Comparison of ENCODE assay signal across 16 mouse cellular contexts in genomic region chr17:56826718-56827117, GRCm38 (mm10). TPM values are rescaled to one million over a fixed set of nuclear protein-coding genes. Genes with fewer than 3 reads are reported as not detected.
DNase-seq lines count a peak whose midpoint lies in the region; ATAC-seq and TF ChIP-seq lines count a peak whose summit lies in the region.
"Had no signal": no experiment of that assay in that cellular context is flagged by ENCODE, and none has a peak within 500 bp of the region (broad histone marks: within the 10 kb centered on the region; RNA-seq: fewer than 3 reads in every experiment).

No protein-coding gene starts in this region.

- no peaks in the 10 kb centered on the region for H3K9me3 ChIP-seq in lung, postnatal 0 days (ENCODE audit: low read length)
- H3K9me3 ChIP-seq in intestine, embryonic 15.5 days, result no peaks in the 10 kb centered on the region
- no peaks in the 10 kb centered on the region for H3K9me3 ChIP-seq in heart, embryonic 12.5 days (replicated peaks)
- H3K9me3 ChIP-seq: hindbrain, embryonic 10.5 days; neural tube, embryonic 13.5 days had no signal

- H3K36me3 ChIP-seq in lung, postnatal 0 days (ENCODE audit: insufficient read depth, low read length), result no peaks in the 10 kb centered on the region
- H3K36me3 ChIP-seq in intestine, embryonic 15.5 days, result no peaks in the 10 kb centered on the region
- no peaks in the 10 kb centered on the region for H3K36me3 ChIP-seq in heart, embryonic 12.5 days
- H3K36me3 ChIP-seq: neural tube, embryonic 13.5 days had no signal

- TF ChIP-seq CTCF in lung, postnatal 0 days (IDR thresholded peaks at IDR 0.05), result no peak
- no peak for TF ChIP-seq CTCF in lung, adult 2 months (IDR thresholded peaks at IDR 0.05; ENCODE audit: insufficient read depth, low read length)

- no peak overlapping the region for H3K9ac ChIP-seq in lung, postnatal 0 days (replicated peaks; ENCODE audit: low read depth)
- H3K9ac ChIP-seq in intestine, embryonic 15.5 days, result no peak overlapping the region
- H3K9ac ChIP-seq in heart, embryonic 12.5 days, result no peak overlapping the region
- H3K9ac ChIP-seq: neural tube, embryonic 13.5 days had no signal

- peak; percentile 6 for ATAC-seq in lung, postnatal 0 days
- peak; percentile 24; the same call in 1 of the 2 replicates for ATAC-seq in intestine, embryonic 15.5 days
- no peak for ATAC-seq in inflammation-experienced regulatory T-cells, adult 6 months
- ATAC-seq in heart, embryonic 12.5 days (ENCODE audit: insufficient number of reproducible peaks, low FRiP score), result no peak

- 56% methylated on average over 2 of the region's 2 CpGs for WGBS in lung, postnatal 0 days
- WGBS in lung, adult 2 months, result 83% methylated on average over 2 of the region's 2 CpGs
- 75% methylated on average over 2 of the region's 2 CpGs for WGBS in intestine, embryonic 15.5 days
- WGBS in heart, embryonic 12.5 days, result 79% methylated on average over 2 of the region's 2 CpGs

- no peak overlapping the region for H3K4me3 ChIP-seq in lung, postnatal 0 days (ENCODE audit: low read depth, low read length)
- no peak overlapping the region for H3K4me3 ChIP-seq in lung, adult 2 months (replicated peaks; ENCODE audit: extremely low read depth, low read depth, low read length)
- no peak overlapping the region for H3K4me3 ChIP-seq in intestine, embryonic 15.5 days (replicated peaks)
- H3K4me3 ChIP-seq in heart, embryonic 12.5 days, result no peak overlapping the region
- H3K4me3 ChIP-seq: hindbrain, embryonic 10.5 days; layer of hippocampus, adult 2 months; neural tube, embryonic 13.5 days had no signal

- H3K4me1 ChIP-seq in lung, postnatal 0 days (ENCODE audit: insufficient read depth, low read depth, low read length), result peaks cover 5% of the 10 kb centered on the region; the same call in 1 of the 2 replicates
- H3K4me1 ChIP-seq in lung, adult 2 months (ENCODE audit: control insufficient read depth, insufficient read depth, low read length), result no peaks in the 10 kb centered on the region
- 0 out of 2 replicates have a peak, but pooled peaks cover 15% of the 10 kb centered on the region for H3K4me1 ChIP-seq in intestine, embryonic 15.5 days (replicated peaks)
- peaks cover 9% of the 10 kb centered on the region; the same call in 1 of the 2 replicates for H3K4me1 ChIP-seq in heart, embryonic 12.5 days (replicated peaks)

- no peak overlapping the region for H3K27ac ChIP-seq in lung, postnatal 0 days (ENCODE audit: low read length)
- no peak overlapping the region for H3K27ac ChIP-seq in intestine, embryonic 15.5 days
- H3K27ac ChIP-seq in heart, embryonic 12.5 days (ENCODE audit: poor library complexity, severe bottlenecking), result no peak overlapping the region
- H3K27ac ChIP-seq: hindbrain, embryonic 10.5 days; layer of hippocampus, adult 2 months; neural tube, embryonic 13.5 days had no signal

- TF ChIP-seq POLR2A in lung, adult 2 months (IDR thresholded peaks at IDR 0.05; ENCODE audit: borderline replicate concordance, extremely low read depth, low read depth, low read length), result no peak

- DNase-seq in lung, postnatal 0 days (ENCODE audit: low spot score), result peak; percentile 75
- no peak for DNase-seq in lung, adult 2 months
- peak; percentile 73 for DNase-seq in brain, adult 2 months (ENCODE audit: low read depth, low spot score)
- DNase-seq in naive thymus-derived CD4-positive, alpha-beta T cell, adult 2 months (ENCODE audit: low read depth), result peak; percentile 34
- DNase-seq in thymus, postnatal 14 days, result no peak
- DNase-seq: heart, adult 11 months; kidney, adult 8-10 months; right cerebral cortex, postnatal 14 days had no signal

- no peaks in the 10 kb centered on the region for H3K27me3 ChIP-seq in lung, postnatal 0 days (replicated peaks; ENCODE audit: insufficient read depth, low read length)
- no peaks in the 10 kb centered on the region for H3K27me3 ChIP-seq in intestine, embryonic 15.5 days (replicated peaks)
- H3K27me3 ChIP-seq in heart, embryonic 12.5 days (replicated peaks), result peaks cover 14% of the 10 kb centered on the region

- no peak overlapping the region for H3K4me2 ChIP-seq in lung, postnatal 0 days (replicated peaks; ENCODE audit: low read depth, low read length)
- H3K4me2 ChIP-seq in intestine, embryonic 15.5 days (replicated peaks), result no peak overlapping the region
- H3K4me2 ChIP-seq in heart, embryonic 12.5 days, result no peak overlapping the region
- H3K4me2 ChIP-seq: neural tube, embryonic 13.5 days had no signal

- TF ChIP-seq EP300 in lung, postnatal 0 days (IDR thresholded peaks at IDR 0.05), result peak; percentile 38; the same call in 1 of the 2 replicates

RNA-seq across cellular contexts. Expression of gene Rfx2, which starts 4.1 kb away (rescaled TPM):
- 5.9 and 6.6 TPM in 2 replicates for polyA plus RNA-seq in lung, postnatal 0 days (2015; fragmentation: Nextera tagmentation; extraction: Ambion mirVana)
- polyA plus RNA-seq in lung, adult 2 months (2012; rRNA removed), result 24.1 and 27.2 TPM in 2 replicates
- polyA plus RNA-seq in intestine, embryonic 15.5 days (2015; fragmentation: Nextera tagmentation; extraction: Ambion mirVana), result 3.1 and 4.4 TPM in 2 replicates
- polyA plus RNA-seq in inflammation-experienced regulatory T-cells, adult 6 months (2017; shearing (Covaris generic)), result 1 to 10 TPM in 2 of 3 experiments, under 1 TPM in 1; 0.62 to 3.3 (median 1.5) TPM
- polyA plus RNA-seq in heart, embryonic 12.5 days (2016; fragmentation: Nextera tagmentation; extraction: Ambion mirVana), result 3.8 and 4.4 TPM in 2 replicates

RNA-seq across cellular contexts. Expression of gene Acsbg2, which starts 47.5 kb away (rescaled TPM):
- polyA plus RNA-seq in lung, postnatal 0 days (2015; fragmentation: Nextera tagmentation; extraction: Ambion mirVana), result not detected in 2 replicates
- not detected in 2 replicates for polyA plus RNA-seq in lung, adult 2 months (2012; rRNA removed)
- not detected in 2 replicates for polyA plus RNA-seq in intestine, embryonic 15.5 days (2015; fragmentation: Nextera tagmentation; extraction: Ambion mirVana)
- not detected for polyA plus RNA-seq in inflammation-experienced regulatory T-cells, adult 6 months (2017; shearing (Covaris generic))
- polyA plus RNA-seq in heart, embryonic 12.5 days (2016; fragmentation: Nextera tagmentation; extraction: Ambion mirVana), result not detected in 2 replicates
- polyA plus RNA-seq: hindbrain, embryonic 10.5 days; limb, embryonic 11.5 days; neural tube, embryonic 13.5 days; urinary bladder, adult 2 months had no signal

RNA-seq across cellular contexts. Expression of gene 1700061G19Rik, which starts 48.6 kb away (rescaled TPM):
- polyA plus RNA-seq in lung, postnatal 0 days (2015; fragmentation: Nextera tagmentation; extraction: Ambion mirVana), result 0.15 and 0.23 TPM in 2 replicates
- 0.11 and 0.19 TPM in 2 replicates for polyA plus RNA-seq in lung, adult 2 months (2012; rRNA removed)
- polyA plus RNA-seq in intestine, embryonic 15.5 days (2015; fragmentation: Nextera tagmentation; extraction: Ambion mirVana), result 0.15 and 0.19 TPM in 2 replicates
- polyA plus RNA-seq in inflammation-experienced regulatory T-cells, adult 6 months (2017; shearing (Covaris generic)), result under 1 TPM; 0.21 to 0.57 (median 0.28) TPM
- 0.33 and 0.36 TPM in 2 replicates for polyA plus RNA-seq in heart, embryonic 12.5 days (2016; fragmentation: Nextera tagmentation; extraction: Ambion mirVana)

RNA-seq across cellular contexts. Expression of gene Prr22, which starts 56.7 kb away (rescaled TPM):
- 0.23 and 0.33 TPM in 2 replicates for polyA plus RNA-seq in lung, postnatal 0 days (2015; fragmentation: Nextera tagmentation; extraction: Ambion mirVana)
- 1.6 and 2.2 TPM in 2 replicates for polyA plus RNA-seq in lung, adult 2 months (2012; rRNA removed)
- 1.2 and 1.6 TPM in 2 replicates for polyA plus RNA-seq in intestine, embryonic 15.5 days (2015; fragmentation: Nextera tagmentation; extraction: Ambion mirVana)
- polyA plus RNA-seq in inflammation-experienced regulatory T-cells, adult 6 months (2017; shearing (Covaris generic)), result under 1 TPM; 0.59 to 0.79 (median 0.75) TPM
- polyA plus RNA-seq in heart, embryonic 12.5 days (2016; fragmentation: Nextera tagmentation; extraction: Ambion mirVana), result 1.0 and 1.4 TPM in 2 replicates

Comparison
In these comparisons a context has a peak if more than half of its experiments do, and no peak if none do; other contexts are left out.
1. DNase-seq: peak in lung, postnatal 0 days (single experiment), brain, adult 2 months (single experiment) and naive thymus-derived CD4-positive, alpha-beta T cell, adult 2 months (single experiment); none in lung, adult 2 months (single experiment) and thymus, postnatal 14 days (single experiment).
2. ATAC-seq: peak in lung, postnatal 0 days (single experiment) and intestine, embryonic 15.5 days (single experiment); none in inflammation-experienced regulatory T-cells, adult 6 months (single experiment) and heart, embryonic 12.5 days (single experiment).